In genomic region chr10:14459330-14459729, GRCm38 (mm10) we compare ENCODE assay signal across 19 mouse cellular contexts.
"Had no signal": no experiment of that assay in that cellular context is flagged by ENCODE, and none has a peak within 500 bp of the region (broad histone marks: within the 10 kb centered on the region; RNA-seq: fewer than 3 reads in every experiment).

No protein-coding gene starts in this region.

- H3K27me3 ChIP-seq: limb, embryonic 13.5 days; liver, embryonic 12.5 days; liver, embryonic 15.5 days; lung, embryonic 15.5 days; megakaryocyte, embryonic 14.5 days; midbrain, embryonic 13.5 days had no signal

- H3K4me3 ChIP-seq: layer of hippocampus, adult 2 months; limb, embryonic 10.5 days; limb, embryonic 13.5 days; liver, embryonic 12.5 days; liver, embryonic 15.5 days; lung, embryonic 15.5 days; megakaryocyte, embryonic 14.5 days; midbrain, embryonic 10.5 days; midbrain, embryonic 13.5 days had no signal

- H3K4me2 ChIP-seq: limb, embryonic 13.5 days; liver, embryonic 12.5 days; liver, embryonic 15.5 days; lung, embryonic 15.5 days; midbrain, embryonic 13.5 days had no signal

- H3K36me3 ChIP-seq: limb, embryonic 10.5 days; limb, embryonic 13.5 days; liver, embryonic 12.5 days; liver, embryonic 15.5 days; midbrain, embryonic 10.5 days; midbrain, embryonic 13.5 days had no signal

- ATAC-seq: liver, embryonic 12.5 days; midbrain, embryonic 13.5 days; midbrain, embryonic 16.5 days had no signal

- H3K9me3 ChIP-seq: limb, embryonic 10.5 days; limb, embryonic 13.5 days; liver, embryonic 12.5 days; liver, embryonic 15.5 days; lung, embryonic 15.5 days; megakaryocyte, embryonic 14.5 days; midbrain, embryonic 10.5 days; midbrain, embryonic 13.5 days had no signal

- H3K9ac ChIP-seq: limb, embryonic 13.5 days; liver, embryonic 12.5 days; liver, embryonic 15.5 days; lung, embryonic 15.5 days; midbrain, embryonic 13.5 days had no signal

- H3K4me1 ChIP-seq: liver, embryonic 15.5 days; megakaryocyte, embryonic 14.5 days; midbrain, embryonic 10.5 days; midbrain, embryonic 13.5 days had no signal

- H3K27ac ChIP-seq: kidney, postnatal 0 days; layer of hippocampus, adult 2 months; limb, embryonic 10.5 days; limb, embryonic 13.5 days; liver, embryonic 12.5 days; liver, embryonic 15.5 days; midbrain, embryonic 10.5 days; midbrain, embryonic 13.5 days had no signal

- DNase-seq: kidney, postnatal 25 days; layer of hippocampus, adult 9-11 months; liver; lung, adult 18-20 months; lung, postnatal 10 days; lung, postnatal 36 days; thymus, adult 18-20 months; thymus, postnatal 36 days had no signal
